Mouse (Mus musculus): ENCODE data around the gene Hoxd4. TPM values are rescaled to one million over a fixed set of nuclear protein-coding genes. Genes with fewer than 3 reads are reported as not detected.

Hoxd4 gene
- total RNA-seq, 2 experiments from 2014 or later = not detected

DNA sequence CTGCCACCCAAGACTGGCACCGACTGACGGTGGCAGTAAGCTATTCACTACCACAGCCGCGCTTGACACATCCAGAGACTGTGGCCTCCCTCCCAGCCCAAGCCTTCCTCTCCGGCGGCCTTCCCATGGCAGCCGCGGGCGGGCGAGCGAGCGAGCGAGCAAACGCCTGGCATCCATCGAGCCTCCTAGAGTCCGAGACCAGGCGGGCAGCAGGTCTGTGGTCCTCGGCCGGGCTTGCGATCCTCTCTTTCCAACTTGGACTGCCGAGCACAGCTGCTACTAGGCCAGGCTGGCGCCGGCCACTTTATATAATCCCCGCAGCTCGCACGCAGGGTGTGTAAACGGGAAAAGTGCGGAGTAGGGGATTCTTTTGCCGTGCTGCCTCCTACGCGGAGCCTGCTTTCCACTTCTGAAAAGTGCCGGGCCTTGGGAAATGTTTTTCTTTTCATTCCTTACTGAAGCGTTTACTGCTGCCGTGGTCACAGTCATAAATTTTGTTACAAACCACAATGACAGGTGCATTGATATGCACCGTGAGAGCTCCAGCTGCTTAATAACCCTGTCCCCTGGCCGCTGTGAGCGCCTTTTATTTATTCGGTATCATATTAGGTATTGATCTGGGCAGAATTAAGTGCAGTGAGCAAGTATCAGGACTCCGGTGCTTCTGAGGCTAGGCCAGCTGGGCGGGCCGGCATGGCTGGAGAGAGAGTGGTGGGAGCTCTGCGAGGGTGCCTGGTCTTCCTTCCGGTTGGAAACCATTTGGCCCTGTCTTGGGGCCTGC lies 28.8 kb downstream of the Hoxd4 start:
- DNase-seq (ENCODE audit: low spot score in 2 of 2) = no peak

DNA sequence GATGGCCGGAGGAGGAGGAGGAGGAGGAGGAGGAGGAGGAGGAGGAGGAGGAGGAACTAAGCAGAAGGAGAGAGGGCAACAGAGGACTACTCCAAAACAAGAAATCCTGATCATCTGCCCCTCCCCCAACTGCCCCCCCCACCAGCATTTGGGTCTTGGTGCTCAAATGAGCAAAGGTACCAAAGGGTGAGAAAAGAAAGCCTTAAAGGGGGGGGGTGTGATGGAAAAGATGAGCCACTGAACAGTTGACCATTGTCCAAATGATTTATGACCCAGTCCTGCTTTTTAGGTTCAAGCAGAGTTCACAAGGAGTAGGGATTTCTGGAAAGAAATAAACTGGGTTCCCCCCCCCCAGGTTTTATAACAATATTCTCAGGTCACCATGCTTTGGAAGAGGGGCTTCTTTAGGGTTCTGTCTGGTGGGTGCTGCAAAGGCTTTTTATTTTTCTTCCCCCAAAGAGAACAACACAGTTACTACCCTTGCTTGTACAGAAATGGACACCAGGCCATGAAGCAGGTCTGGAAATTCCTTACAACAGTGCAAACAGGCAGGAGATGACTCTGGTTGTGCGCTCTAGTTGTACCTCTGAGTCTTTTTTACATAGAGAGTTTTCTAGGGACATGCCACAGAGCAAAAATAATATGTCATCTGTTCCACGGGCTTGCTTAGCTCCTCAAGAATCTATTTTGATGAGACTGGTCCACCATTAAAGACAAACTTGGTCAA lies 29.7 kb downstream of the Hoxd4 start:
- no peak for DNase-seq (ENCODE audit: low spot score in 2 of 2)

DNA sequence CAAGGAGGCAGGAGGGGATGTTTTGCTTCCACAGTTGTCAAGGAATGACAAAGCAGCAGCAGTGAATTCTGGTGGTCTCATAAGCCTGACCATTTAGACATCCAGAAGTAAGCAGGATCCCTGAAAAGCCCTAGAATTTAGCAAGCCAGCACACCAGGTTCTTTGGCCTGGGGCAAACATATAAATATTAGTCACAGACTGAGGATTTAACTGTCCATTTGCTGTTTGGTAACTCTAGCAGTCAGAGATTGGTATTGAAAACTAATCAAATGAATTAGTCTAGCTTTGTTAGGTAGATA lies 30.2 kb downstream of the Hoxd4 start:
- DNase-seq (ENCODE audit: low spot score in 2 of 2) = no peak

DNA sequence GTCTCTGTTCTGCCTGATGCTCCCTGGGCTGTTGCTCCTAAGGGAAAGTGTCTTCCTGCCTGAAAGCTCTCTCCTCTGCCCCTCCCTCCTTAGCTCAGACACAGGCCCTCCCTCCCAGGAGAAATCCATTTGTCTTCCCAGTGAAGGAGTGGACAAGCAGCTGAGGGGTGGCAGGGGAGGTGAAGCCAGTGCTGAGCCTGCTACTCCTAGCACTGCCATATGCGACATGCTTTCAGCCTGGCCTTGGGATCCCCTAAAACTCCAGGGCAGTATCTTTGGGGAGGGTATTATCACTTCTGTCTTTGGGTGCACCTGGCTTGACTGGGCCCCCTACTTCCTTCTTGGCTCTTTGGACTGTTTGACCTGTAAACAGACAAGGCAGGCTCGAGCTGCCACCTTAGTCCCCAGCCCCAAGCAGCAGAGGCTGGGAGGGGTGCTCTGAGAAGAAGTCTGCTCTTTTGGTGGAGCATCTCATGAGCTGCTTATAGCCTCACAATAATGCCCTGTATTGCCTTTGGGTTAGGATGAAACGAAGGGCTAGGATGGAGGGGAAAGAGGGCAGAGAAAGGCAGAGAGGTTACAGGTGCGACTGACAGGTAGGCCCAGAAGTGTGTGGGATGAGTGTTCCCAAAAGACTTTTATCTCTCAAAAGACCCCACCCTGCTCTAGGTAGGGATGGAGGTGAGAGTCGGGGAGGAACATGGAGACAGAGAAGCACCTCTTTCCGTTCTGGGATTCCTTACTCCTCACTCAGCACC lies 34.0 kb downstream of the Hoxd4 start:
- no peak for DNase-seq (ENCODE audit: low spot score in 2 of 2)

DNA sequence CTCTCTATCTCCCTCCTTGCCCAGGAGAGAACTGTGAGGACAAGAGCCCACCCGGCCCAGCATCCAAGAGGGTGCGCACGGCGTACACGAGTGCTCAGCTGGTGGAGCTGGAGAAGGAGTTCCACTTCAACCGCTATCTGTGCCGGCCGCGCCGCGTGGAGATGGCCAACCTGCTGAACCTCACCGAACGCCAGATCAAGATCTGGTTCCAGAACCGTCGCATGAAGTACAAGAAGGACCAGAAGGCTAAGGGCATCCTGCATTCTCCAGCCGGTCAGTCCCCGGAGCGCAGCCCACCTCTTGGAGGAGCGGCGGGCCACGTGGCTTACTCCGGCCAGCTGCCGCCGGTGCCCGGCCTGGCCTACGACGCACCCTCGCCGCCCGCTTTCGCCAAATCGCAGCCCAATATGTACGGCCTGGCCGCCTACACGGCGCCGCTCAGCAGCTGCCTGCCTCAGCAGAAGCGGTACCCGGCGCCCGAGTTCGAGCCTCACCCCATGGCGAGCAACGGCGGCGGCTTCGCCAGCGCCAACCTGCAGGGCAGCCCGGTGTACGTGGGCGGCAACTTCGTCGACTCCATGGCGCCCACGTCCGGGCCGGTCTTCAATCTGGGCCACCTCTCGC lies 34.7 kb downstream of the Hoxd4 start:
- DNase-seq (ENCODE audit: low spot score in 2 of 2) = no peak

DNA sequence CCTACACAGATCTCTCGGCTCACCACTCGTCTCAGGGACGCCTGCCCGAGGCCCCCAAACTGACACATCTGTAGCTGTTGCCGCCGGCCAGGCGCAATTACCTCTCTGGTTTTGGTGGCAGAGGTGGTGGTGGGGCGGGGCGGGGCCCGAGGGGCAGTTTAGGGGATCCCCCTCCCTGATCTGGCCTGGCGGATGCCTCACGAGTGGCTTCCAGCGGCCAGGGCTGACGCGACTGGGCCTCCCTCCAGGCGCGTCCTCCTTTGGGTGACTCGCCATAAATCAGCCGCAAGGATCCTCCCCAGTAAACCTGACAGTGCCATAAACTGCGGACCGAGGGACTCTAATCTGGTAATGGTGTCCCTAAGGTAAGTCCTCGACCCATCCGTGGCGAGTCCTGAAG lies 35.3 kb downstream of the Hoxd4 start:
- no peak for DNase-seq (ENCODE audit: low spot score in 2 of 2)

DNA sequence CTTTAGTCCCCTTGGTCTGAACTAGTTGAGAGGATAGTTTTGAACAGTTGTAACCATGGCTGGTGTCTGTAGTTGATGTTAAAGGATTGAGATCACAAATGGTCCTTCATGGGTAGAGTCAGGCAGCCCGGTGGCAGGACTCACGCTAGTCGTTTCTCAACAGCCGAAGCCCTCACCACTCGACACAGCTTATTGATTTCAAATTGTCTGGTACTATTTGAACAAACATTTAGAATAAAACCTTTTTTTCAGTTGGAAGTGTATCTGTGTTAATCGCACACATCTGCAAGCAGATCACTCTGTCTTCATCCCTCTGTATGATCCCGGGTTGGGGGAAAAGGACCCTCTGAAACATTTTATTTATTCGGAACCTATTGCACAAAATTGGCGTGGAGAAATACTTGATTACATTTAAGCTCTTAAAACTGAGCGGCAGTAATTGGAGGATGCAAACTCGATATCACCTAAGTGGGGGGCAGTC lies 36.0 kb downstream of the Hoxd4 start:
- no peak for DNase-seq (ENCODE audit: low spot score in 2 of 2)

DNA sequence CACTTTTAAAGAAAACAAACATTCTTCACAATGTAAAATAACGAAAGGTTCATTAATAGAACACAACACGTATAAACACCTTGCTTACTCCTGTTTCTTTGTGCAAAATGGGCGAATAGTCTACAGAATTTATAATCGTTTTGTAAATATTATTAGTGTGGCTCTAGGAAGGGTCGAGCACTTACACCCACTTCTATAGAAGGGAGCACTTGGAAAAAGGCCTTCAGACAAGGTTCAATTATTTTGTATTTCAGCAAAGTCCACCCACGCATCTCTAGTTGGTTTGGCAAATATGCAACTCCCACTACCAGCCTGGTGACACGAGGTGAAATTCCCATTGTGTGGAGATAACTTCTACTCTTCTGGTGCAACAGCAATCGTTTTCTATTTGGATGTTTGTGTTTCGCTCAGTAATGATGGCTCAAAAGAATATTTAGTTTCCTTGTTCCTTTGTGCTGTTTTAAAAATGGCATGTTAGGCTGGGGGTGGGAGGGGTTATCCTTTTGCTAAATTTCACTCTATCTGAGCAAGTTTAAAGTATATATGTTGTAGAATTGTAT lies 36.8 kb downstream of the Hoxd4 start:
- no peak for DNase-seq (ENCODE audit: low spot score in 2 of 2)

DNA sequence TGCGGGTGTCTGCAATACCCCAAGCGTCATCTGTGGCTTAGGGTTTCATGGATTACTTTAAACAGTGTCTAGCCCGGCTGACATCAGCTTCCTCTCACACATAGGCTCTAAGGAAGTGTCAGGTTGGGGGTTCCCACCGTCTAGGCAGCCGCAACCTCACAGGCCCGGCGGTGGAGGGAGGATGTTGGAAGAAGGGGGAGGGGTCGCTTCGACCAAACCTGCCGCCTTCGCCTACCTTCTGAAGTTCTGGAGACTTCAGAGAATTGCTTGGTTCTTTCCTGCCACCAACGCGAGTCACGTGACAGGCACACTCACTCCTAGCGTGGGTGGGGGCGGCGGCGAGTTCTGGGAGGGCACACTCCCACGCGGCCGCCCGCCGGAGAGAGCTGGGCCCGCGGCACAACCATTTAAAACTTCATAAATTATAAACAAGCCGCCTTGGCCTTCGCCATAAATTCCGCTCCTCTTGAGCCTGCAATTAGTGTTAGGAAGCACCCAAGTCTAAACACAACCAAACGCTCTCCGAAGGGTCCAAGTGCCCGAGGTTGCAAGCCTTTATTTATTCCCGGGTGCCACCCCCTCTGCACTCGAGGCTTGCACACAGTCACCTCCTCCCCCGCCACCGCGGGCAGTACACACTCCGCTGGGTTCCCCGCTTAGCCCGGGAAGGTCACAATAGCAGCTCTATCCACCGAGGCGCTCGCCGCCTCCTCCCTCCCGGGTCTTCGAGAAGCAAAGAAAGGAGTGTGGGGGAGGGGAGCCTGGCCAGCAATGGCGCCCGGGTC lies 37.8 kb downstream of the Hoxd4 start:
- DNase-seq (ENCODE audit: low spot score in 2 of 2) = no peak

DNA sequence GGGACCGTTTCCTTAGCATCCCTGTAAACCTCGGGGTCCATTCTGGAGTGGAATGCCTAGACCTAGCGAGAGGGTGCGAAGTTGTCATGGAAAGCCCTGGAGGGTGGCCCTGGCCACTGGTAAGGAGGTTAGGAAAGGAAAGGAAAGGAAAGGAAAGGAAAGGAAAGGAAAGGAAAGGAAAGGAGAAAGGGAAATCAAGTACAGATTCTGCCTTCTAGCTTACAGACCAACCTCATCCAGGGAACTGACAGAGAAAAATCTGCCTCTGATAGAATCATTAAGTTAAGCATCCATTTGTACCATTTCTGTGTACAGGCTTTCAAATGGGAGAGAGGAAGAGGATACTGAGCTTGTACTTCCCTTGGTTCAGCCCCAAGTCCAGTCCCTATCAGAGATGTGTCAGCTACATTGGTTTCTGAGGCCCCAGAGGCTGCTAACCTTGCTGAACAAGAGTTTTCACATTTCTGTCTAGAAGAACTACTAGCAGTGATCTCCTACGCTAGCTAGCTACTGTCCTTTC lies 39.1 kb downstream of the Hoxd4 start:
- no peak for DNase-seq (ENCODE audit: low spot score in 2 of 2)

DNA sequence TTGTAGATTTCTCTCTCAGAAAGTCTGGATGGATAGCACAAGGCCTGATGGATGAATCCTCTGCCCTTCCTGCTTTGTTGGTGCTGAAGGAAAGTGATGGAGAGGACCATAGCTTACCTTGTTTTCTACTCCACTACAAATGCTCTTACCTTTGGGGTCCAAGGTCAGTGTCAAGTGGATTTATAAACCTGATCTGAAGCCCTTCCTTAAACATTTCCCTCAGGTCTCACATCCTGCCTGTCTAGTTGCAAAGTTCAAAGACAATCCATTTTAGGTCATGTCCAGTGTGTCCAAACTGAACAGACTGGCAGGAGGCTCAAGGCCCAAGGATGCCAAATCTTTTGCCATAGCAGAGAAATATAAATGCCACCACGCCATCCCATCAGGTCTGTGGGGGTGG lies 40.1 kb downstream of the Hoxd4 start:
- no peak for DNase-seq (ENCODE audit: low spot score in 2 of 2)

DNA sequence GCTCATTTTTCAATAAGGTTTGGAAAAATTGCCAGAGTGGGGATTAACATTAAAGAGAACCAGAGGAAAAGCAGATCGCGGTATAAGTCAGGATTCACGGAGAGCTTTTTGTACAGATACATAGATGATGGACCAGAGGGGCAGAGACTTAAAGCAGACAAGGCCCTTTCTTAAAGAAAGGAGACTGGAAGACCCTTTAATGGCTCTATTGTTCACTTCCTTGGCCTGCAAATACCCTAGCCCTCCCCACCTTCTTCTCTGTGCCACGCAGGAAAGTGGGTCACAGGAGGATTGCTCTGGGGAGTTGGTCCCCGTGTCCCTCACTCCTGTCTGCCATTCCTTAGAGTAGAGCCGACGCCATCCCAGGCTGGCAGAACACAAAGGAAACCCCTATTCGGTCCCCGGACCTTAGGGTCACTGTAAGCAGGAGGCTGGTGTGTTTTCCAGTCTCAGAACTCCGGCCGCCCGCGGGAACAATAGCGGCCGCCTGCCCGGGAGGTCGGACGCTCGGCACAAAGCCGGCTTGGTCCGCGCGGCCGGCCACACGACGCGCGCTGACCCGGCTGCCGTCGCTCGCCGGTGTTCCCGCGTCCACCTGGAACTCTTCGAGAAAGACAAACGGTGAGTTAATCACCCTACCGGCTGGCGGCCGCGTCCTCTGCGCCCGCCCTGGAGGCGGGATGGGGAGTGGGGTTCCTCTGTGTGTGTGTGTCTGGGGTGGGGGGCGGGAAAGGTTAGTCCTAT lies 40.9 kb downstream of the Hoxd4 start:
- DNase-seq (ENCODE audit: low spot score in 2 of 2) = no peak

DNA sequence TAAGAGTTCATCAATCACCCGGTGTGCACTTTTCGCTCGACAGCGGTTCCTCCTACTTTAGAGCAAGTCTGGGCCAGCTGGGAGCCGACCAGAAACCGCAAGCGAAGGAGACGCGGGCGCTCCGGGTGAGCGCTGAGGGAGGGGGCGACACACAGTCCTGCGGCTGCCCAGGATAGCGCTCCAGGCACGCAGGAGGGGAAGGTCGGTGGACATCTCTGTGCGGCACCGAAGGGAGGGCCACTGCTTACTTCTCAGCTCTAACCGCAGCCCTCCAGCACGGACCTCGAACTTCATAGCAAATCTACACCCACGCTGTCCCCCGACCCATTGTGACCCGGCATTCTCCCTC lies 41.4 kb downstream of the Hoxd4 start:
- DNase-seq (ENCODE audit: low spot score in 2 of 2) = no peak

DNA sequence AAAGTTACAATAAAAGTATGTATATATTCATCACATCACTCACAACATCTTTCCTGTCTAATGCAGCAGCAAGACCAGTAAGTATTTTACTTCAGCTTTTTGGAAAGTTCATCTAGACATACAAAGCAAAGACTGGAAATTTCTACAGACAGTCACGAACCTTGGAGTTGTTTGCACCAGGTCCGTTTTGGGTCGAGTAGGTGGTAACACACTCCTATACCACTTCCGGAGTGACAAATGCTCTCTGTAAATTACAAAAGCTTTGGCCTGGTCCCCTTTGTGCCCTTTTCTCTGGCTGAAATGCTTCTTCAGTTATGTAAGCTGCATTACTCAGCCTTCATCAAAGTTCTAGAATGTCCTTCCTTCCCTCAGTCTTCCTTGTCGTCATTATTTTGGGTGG lies 42.0 kb downstream of the Hoxd4 start:
- DNase-seq (ENCODE audit: low spot score in 2 of 2) = no peak

DNA sequence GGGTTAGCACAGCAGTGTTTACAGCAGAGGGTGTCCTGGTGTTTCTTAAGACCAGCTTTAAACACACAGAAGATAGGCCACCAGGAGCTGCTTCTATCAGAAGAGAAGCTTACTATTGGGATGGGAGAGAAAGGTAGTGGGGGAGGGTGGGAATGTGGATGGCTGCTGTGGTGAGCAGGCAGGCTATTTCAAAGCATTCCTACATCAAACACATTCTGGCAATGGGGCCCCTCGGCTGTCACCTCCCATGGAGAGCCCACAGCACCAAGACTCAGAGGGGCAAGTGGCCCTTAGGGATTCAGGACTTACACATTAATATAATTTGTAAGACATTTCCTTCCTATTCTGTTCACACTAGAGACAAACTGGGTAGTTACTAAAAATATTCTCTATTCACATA lies 48.4 kb downstream of the Hoxd4 start:
- DNase-seq (ENCODE audit: low spot score in 2 of 2) = no peak

DNA sequence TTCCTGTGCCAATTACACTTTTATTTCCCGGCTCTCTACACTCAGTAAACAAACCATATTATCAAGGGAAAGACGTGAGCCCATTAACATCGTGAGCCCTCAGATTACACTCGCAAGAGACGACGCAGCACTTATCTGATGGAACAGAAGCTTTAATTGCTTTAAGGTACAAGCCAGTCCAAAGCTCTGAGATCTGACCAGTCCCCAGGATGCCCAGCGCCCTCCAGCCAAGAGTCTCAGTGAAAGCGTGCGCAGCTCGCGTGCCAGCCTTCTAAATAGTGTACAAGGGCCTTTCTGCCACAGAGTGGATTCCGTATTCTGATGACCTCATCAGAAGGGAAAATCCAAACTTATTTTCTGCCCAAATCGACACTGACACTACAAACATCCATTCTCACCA lies 50.2 kb downstream of the Hoxd4 start:
- no peak for DNase-seq (ENCODE audit: low spot score in 2 of 2)

DNA sequence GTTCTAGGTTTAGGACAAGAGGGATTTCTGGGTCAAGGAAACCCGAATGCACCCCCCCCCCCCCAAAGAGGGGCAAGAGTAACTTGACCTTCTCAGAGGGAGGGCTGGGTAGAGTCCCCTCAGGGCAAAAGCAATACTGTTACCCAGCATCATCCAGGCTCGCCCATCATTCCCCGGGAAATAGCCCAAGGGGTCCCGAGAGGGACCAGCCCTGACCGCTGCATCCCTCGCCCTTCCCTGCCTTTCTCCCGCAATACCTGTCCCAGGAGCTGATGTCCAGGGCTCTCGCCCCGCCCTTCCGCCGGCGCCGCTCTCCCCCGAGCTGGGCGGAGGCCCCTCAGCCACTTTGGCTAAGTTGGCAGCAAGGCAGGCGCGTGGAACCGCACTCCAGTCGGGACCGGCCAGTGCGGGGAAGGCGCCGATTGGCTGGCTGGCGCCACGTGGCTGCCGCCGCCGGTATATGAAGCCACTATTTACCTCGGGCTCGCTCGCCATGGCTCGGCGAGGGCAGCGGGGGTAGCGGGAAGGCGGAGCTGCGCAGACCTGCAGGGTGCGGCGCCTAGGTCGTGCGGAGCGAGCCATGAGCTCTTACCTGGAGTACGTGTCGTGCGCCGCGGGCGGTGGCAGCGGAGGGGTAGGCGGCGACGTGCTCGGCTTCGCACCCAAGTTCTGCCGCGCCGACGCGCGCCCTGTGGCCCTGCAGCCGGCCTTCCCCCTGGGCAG lies 51.0 kb downstream of the Hoxd4 start, which contains the start of gene Hoxd1:
Hoxd1 (plus strand) TSS at position 459 of the 723 bp plus-strand sequence.
- DNase-seq (ENCODE audit: low spot score in 2 of 2) = no peak

DNA sequence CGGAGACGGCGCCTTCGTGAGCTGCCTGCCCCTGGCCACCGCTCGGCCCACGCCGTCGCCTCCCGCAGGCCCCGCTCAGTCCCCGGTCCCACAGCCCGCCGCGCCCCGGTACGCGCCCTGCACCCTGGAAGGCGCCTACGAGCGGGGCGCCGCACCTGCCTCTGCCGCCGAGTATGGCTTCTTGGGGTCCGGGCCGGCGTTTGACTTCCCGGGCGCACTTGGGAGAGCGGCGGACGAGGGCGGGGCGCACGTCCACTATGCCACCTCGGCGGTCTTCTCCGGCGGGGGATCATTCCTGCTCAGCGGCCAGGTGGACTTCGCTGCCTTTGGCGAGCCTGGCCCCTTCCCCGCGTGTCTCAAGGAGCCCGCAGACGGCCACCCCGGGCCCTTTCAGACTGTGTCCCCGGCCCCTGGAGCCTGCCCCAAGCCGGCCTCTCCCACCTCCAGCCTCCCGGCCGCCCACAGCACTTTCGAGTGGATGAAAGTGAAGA lies 51.6 kb downstream of the Hoxd4 start:
- no peak for DNase-seq (ENCODE audit: low spot score in 2 of 2)

DNA sequence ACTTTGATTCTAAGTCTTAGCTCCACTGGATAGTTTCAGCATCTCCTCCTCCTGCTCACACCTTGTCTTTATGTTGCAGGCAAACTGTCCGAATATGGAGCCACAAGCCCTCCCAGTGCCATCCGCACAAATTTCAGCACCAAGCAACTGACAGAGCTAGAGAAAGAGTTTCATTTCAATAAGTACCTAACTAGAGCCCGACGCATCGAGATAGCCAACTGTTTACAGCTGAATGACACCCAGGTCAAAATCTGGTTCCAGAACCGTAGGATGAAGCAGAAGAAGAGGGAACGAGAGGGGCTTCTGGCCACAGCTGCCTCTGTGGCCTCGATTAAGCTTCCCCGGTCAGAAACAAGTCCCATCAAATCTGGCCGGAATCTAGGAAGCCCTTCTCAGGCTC lies 52.2 kb downstream of the Hoxd4 start:
- DNase-seq (ENCODE audit: low spot score in 2 of 2) = no peak
